20 mouse cellular contexts compared by ENCODE assay signal in genomic region chr1:129180174-129180759, GRCm38 (mm10).
DNase-seq lines count a peak whose midpoint lies in the region; ATAC-seq lines count a peak whose summit lies in the region.
"Had no signal": no experiment of that assay in that cellular context is flagged by ENCODE, and none has a peak within 500 bp of the region (broad histone marks: within the 10 kb centered on the region; RNA-seq: fewer than 3 reads in every experiment).

No protein-coding gene starts in this region.

- no peaks in the 10 kb centered on the region for H3K27me3 ChIP-seq in forebrain, embryonic 13.5 days
- H3K27me3 ChIP-seq in forebrain, embryonic 11.5 days (ENCODE audit: control insufficient read depth, insufficient read depth, low read length) = no peaks in the 10 kb centered on the region
- H3K27me3 ChIP-seq: heart, embryonic 15.5 days; midbrain, embryonic 13.5 days had no signal

- ATAC-seq in forebrain, embryonic 13.5 days = peak; percentile 70; the same call in 1 of the 2 replicates
- ATAC-seq in forebrain, embryonic 11.5 days (replicated peaks; ENCODE audit: low FRiP score) = no peak; the same call in 1 of the 2 replicates
- ATAC-seq: inflammation-experienced regulatory T-cells, adult 6 months; midbrain, embryonic 13.5 days had no signal

- WGBS in forebrain, embryonic 13.5 days = 89% methylated on average over 3 of the region's 3 CpGs
- WGBS in forebrain, embryonic 11.5 days = 91% methylated on average over 3 of the region's 3 CpGs

- H3K9ac ChIP-seq in forebrain, embryonic 13.5 days = no peak overlapping the region
- H3K9ac ChIP-seq in forebrain, embryonic 11.5 days (ENCODE audit: low read length) = no peak overlapping the region
- H3K9ac ChIP-seq: heart, embryonic 15.5 days; hindbrain, embryonic 14.5 days; liver, embryonic 14.5 days; lung, embryonic 14.5 days; midbrain, embryonic 13.5 days had no signal

- no peak overlapping the region for H3K4me2 ChIP-seq in forebrain, embryonic 13.5 days
- no peak overlapping the region for H3K4me2 ChIP-seq in forebrain, embryonic 11.5 days (ENCODE audit: low read depth, low read length, severe bottlenecking)
- H3K4me2 ChIP-seq: heart, embryonic 15.5 days; hindbrain, embryonic 14.5 days; lung, embryonic 14.5 days; midbrain, embryonic 13.5 days had no signal

- H3K36me3 ChIP-seq in forebrain, embryonic 13.5 days (ENCODE audit: poor library complexity, severe bottlenecking) = no peaks in the 10 kb centered on the region
- H3K36me3 ChIP-seq in forebrain, embryonic 11.5 days (ENCODE audit: control insufficient read depth, insufficient read depth, low read length) = no peaks in the 10 kb centered on the region
- H3K36me3 ChIP-seq: heart, embryonic 15.5 days; midbrain, embryonic 13.5 days had no signal

- DNase-seq in forebrain, embryonic 11.5 days (ENCODE audit: low spot score) = no peak
- peak; percentile 13 for DNase-seq in layer of hippocampus, adult 9-10 months (ENCODE audit: low spot score)
- DNase-seq in layer of hippocampus, postnatal 25 days (ENCODE audit: extremely low spot score in 1 of 2, low spot score in 1 of 2) = no peak
- peak; percentile 7 to 21 for DNase-seq in right cerebral cortex, adult 2 months (ENCODE audit: low spot score in 2 of 2)
- DNase-seq in right cerebral cortex, postnatal 4 days = no peak
- DNase-seq in B cell, adult 2 months = no peak
- DNase-seq in thymus, postnatal 4 days = no peak
- DNase-seq: adrenal gland, postnatal 10 days; cerebellum, adult 9-10 months; gastrocnemius, adult 2 months; heart, postnatal 4 days; kidney, adult 18-20 months; lung, embryonic 14.5 days; thymus, adult 2 months had no signal

- H3K4me3 ChIP-seq in forebrain, embryonic 13.5 days = no peak overlapping the region
- H3K4me3 ChIP-seq in forebrain, embryonic 11.5 days (ENCODE audit: low read depth, low read length) = no peak overlapping the region
- H3K4me3 ChIP-seq: gastrocnemius, adult 2 months; heart, embryonic 15.5 days; midbrain, embryonic 13.5 days had no signal

- H3K9me3 ChIP-seq in forebrain, embryonic 13.5 days (replicated peaks) = no peaks in the 10 kb centered on the region
- no peaks in the 10 kb centered on the region for H3K9me3 ChIP-seq in forebrain, embryonic 11.5 days (ENCODE audit: control insufficient read depth, low read length)
- H3K9me3 ChIP-seq: heart, embryonic 15.5 days; midbrain, embryonic 13.5 days had no signal

- H3K4me1 ChIP-seq in forebrain, embryonic 13.5 days = no peaks in the 10 kb centered on the region
- H3K4me1 ChIP-seq in forebrain, embryonic 11.5 days (replicated peaks; ENCODE audit: control insufficient read depth, insufficient read depth, low read length) = no peaks in the 10 kb centered on the region
- H3K4me1 ChIP-seq: heart, embryonic 15.5 days; midbrain, embryonic 13.5 days had no signal

- H3K27ac ChIP-seq in forebrain, embryonic 13.5 days = no peak overlapping the region
- no peak overlapping the region for H3K27ac ChIP-seq in forebrain, embryonic 11.5 days (ENCODE audit: low read depth, low read length)
- H3K27ac ChIP-seq: gastrocnemius, adult 2 months; heart, embryonic 15.5 days; hindbrain, embryonic 14.5 days; liver, embryonic 14.5 days; midbrain, embryonic 13.5 days had no signal

Comparison
In these comparisons a context has a peak if more than half of its experiments do, and no peak if none do; other contexts are left out.
1. DNase-seq: peak in layer of hippocampus, adult 9-10 months (single experiment) and right cerebral cortex, adult 2 months (2 of 2); none in forebrain, embryonic 11.5 days (single experiment), layer of hippocampus, postnatal 25 days (0 of 2), right cerebral cortex, postnatal 4 days (single experiment), B cell, adult 2 months (0 of 2) and thymus, postnatal 4 days (single experiment).